Comparison of ENCODE assay signal across 8 mouse cellular contexts in genomic region chr16:21995304-21995703, GRCm38 (mm10). TPM values are rescaled to one million over a fixed set of nuclear protein-coding genes. Genes with fewer than 3 reads are reported as not detected.
DNase-seq lines count a peak whose midpoint lies in the region; ATAC-seq and TF ChIP-seq lines count a peak whose summit lies in the region.

Gene Liph (minus strand): TSS chr16:21995663.

- H3K9me3 ChIP-seq in embryonic facial prominence, embryonic 11.5 days (replicated peaks; ENCODE audit: control insufficient read depth, low read length) = no peaks in the 10 kb centered on the region
- H3K9me3 ChIP-seq in hindbrain, embryonic 11.5 days (ENCODE audit: control insufficient read depth, low read length) = no peaks in the 10 kb centered on the region
- no peaks in the 10 kb centered on the region for H3K9me3 ChIP-seq in limb, embryonic 12.5 days
- no peaks in the 10 kb centered on the region for H3K9me3 ChIP-seq in midbrain, embryonic 10.5 days (replicated peaks)

- TF ChIP-seq CTCF in heart, adult 2 months (IDR thresholded peaks at IDR 0.05) = no peak

- H3K4me3 ChIP-seq in heart, adult 2 months = no peak within 1 kb of the TSS
- H3K4me3 ChIP-seq in embryonic facial prominence, embryonic 11.5 days (ENCODE audit: low read depth, low read length) = 0 out of 2 replicates have a peak within 1 kb of the TSS, but pooled peaks have one; percentile 3
- H3K4me3 ChIP-seq in hindbrain, embryonic 11.5 days (ENCODE audit: low read depth, low read length) = no peak within 1 kb of the TSS; the same call in 1 of the 2 replicates
- H3K4me3 ChIP-seq in limb, embryonic 12.5 days (replicated peaks) = peak within 1 kb of the TSS; percentile 21
- H3K4me3 ChIP-seq in midbrain, embryonic 10.5 days = peak within 1 kb of the TSS; percentile 30; the same call in 1 of the 2 replicates

- intact Hi-C loops in heart, adult 2 months (cut with DNase I) = no loop called here

- H3K79me2 ChIP-seq in heart, adult 2 months (replicated peaks; ENCODE audit: control insufficient read depth, insufficient read depth, low read length) = no peaks in the 10 kb centered on the region

- ATAC-seq in embryonic facial prominence, embryonic 11.5 days (replicated peaks; ENCODE audit: insufficient number of reproducible peaks, low FRiP score, low TSS enrichment, low read depth) = no peak
- ATAC-seq in hindbrain, embryonic 11.5 days (ENCODE audit: low FRiP score) = peak; percentile 43; the same call in 1 of the 2 replicates
- no peak for ATAC-seq in limb, embryonic 12.5 days (ENCODE audit: insufficient number of reproducible peaks, insufficient read depth, low FRiP score, low TSS enrichment, low read depth)
- no peak for ATAC-seq in cerebellum, adult (ENCODE audit: insufficient number of reproducible peaks, low FRiP score, low TSS enrichment)

- H3K27ac ChIP-seq in heart, adult 2 months = no peak within 1 kb of the TSS
- H3K27ac ChIP-seq in embryonic facial prominence, embryonic 11.5 days (replicated peaks; ENCODE audit: low read depth, low read length) = no peak within 1 kb of the TSS
- no peak within 1 kb of the TSS for H3K27ac ChIP-seq in hindbrain, embryonic 11.5 days (ENCODE audit: low read depth, low read length)
- H3K27ac ChIP-seq in limb, embryonic 12.5 days = no peak within 1 kb of the TSS
- peak within 1 kb of the TSS; percentile 35; the same call in 1 of the 2 replicates for H3K27ac ChIP-seq in midbrain, embryonic 10.5 days (replicated peaks)

- peak; percentile 90 for DNase-seq in heart, adult 11 months
- no peak for DNase-seq in heart, adult 2 months
- no peak for DNase-seq in embryonic facial prominence, embryonic 11.5 days (ENCODE audit: low spot score)
- DNase-seq in hindbrain, embryonic 11.5 days (ENCODE audit: low spot score) = peak; percentile 57
- DNase-seq in midbrain, embryonic 10.5 days (ENCODE audit: low spot score) = peak; percentile 25
- peak; percentile 32 for DNase-seq in thymus, postnatal 14 days

- no peaks in the 10 kb centered on the region for H3K27me3 ChIP-seq in heart, adult 2 months (ENCODE audit: control insufficient read depth, insufficient read depth, low read length)
- no peaks in the 10 kb centered on the region for H3K27me3 ChIP-seq in embryonic facial prominence, embryonic 11.5 days (ENCODE audit: control insufficient read depth, insufficient read depth, low read length)
- H3K27me3 ChIP-seq in hindbrain, embryonic 11.5 days (ENCODE audit: control insufficient read depth, insufficient read depth, low read length) = no peaks in the 10 kb centered on the region
- peaks cover 7% of the 10 kb centered on the region for H3K27me3 ChIP-seq in limb, embryonic 12.5 days
- 0 out of 2 replicates have a peak, but pooled peaks cover 18% of the 10 kb centered on the region for H3K27me3 ChIP-seq in midbrain, embryonic 10.5 days (ENCODE audit: low read depth, poor library complexity, severe bottlenecking)

- H3K4me2 ChIP-seq in embryonic facial prominence, embryonic 11.5 days (ENCODE audit: low read depth, low read length) = peak within 1 kb of the TSS; percentile 25
- H3K4me2 ChIP-seq in hindbrain, embryonic 11.5 days (replicated peaks; ENCODE audit: low read depth, low read length) = peak within 1 kb of the TSS; percentile 32
- H3K4me2 ChIP-seq in limb, embryonic 12.5 days = peak within 1 kb of the TSS; percentile 53

- TF ChIP-seq EP300 in heart, adult 2 months (IDR thresholded peaks at IDR 0.05; ENCODE audit: insufficient read depth, low read depth, low read length) = no peak

- H3K9ac ChIP-seq in heart, adult 2 months (ENCODE audit: low read depth, low read length) = no peak within 1 kb of the TSS
- H3K9ac ChIP-seq in embryonic facial prominence, embryonic 11.5 days (replicated peaks; ENCODE audit: low read length) = no peak within 1 kb of the TSS
- peak within 1 kb of the TSS; percentile 24; the same call in 1 of the 2 replicates for H3K9ac ChIP-seq in hindbrain, embryonic 11.5 days (ENCODE audit: low read depth, low read length)
- H3K9ac ChIP-seq in limb, embryonic 12.5 days (replicated peaks) = no peak within 1 kb of the TSS

- H3K36me3 ChIP-seq in heart, adult 2 months (ENCODE audit: control insufficient read depth, insufficient read depth, low read length) = no peaks in the 10 kb centered on the region
- H3K36me3 ChIP-seq in embryonic facial prominence, embryonic 11.5 days (replicated peaks; ENCODE audit: control insufficient read depth, insufficient read depth, low read depth, low read length) = no peaks in the 10 kb centered on the region
- H3K36me3 ChIP-seq in hindbrain, embryonic 11.5 days (ENCODE audit: control insufficient read depth, insufficient read depth, low read length) = no peaks in the 10 kb centered on the region
- no peaks in the 10 kb centered on the region for H3K36me3 ChIP-seq in limb, embryonic 12.5 days
- H3K36me3 ChIP-seq in midbrain, embryonic 10.5 days = no peaks in the 10 kb centered on the region

- 12% methylated on average over 16 of the region's 16 CpGs for WGBS in heart, adult 2 months
- WGBS in embryonic facial prominence, embryonic 11.5 days = 11% methylated on average over 16 of the region's 16 CpGs
- 11% methylated on average over 16 of the region's 16 CpGs for WGBS in hindbrain, embryonic 11.5 days
- WGBS in limb, embryonic 12.5 days = 11% methylated on average over 16 of the region's 16 CpGs
- WGBS in midbrain, embryonic 10.5 days = 17% methylated on average over 16 of the region's 16 CpGs

- H3K4me1 ChIP-seq in heart, adult 2 months (ENCODE audit: control insufficient read depth, insufficient read depth, low read length) = no peaks in the 10 kb centered on the region
- H3K4me1 ChIP-seq in embryonic facial prominence, embryonic 11.5 days (ENCODE audit: control insufficient read depth, insufficient read depth, low read length) = no peaks in the 10 kb centered on the region
- no peaks in the 10 kb centered on the region for H3K4me1 ChIP-seq in hindbrain, embryonic 11.5 days (replicated peaks; ENCODE audit: control insufficient read depth, insufficient read depth, low read length)
- H3K4me1 ChIP-seq in limb, embryonic 12.5 days (replicated peaks) = peaks cover 4% of the 10 kb centered on the region
- H3K4me1 ChIP-seq in midbrain, embryonic 10.5 days = peaks cover 6% of the 10 kb centered on the region

- no peak for TF ChIP-seq POLR2A in heart, adult 2 months (IDR thresholded peaks at IDR 0.05; ENCODE audit: insufficient read depth, low read depth, low read length)

RNA-seq across cellular contexts. Expression of gene Liph, which starts in this region (rescaled TPM):
- not detected for total RNA-seq in heart, adult 2 months (2021)
- 0.09 and 0.20 TPM in 2 replicates for polyA plus RNA-seq in heart, adult 2 months (2012; rRNA removed)
- not detected in 2 replicates for polyA plus RNA-seq in embryonic facial prominence, embryonic 11.5 days (2014; fragmentation: Nextera tagmentation; extraction: Ambion mirVana)
- polyA plus RNA-seq in hindbrain, embryonic 11.5 days (2014; fragmentation: Nextera tagmentation; extraction: Ambion mirVana) = 0.18 and 0.51 TPM in 2 replicates
- polyA plus RNA-seq in limb, embryonic 12.5 days (2016; fragmentation: Nextera tagmentation; extraction: Ambion mirVana) = 0.34 and 0.52 TPM in 2 replicates
- 0.15 and 0.50 TPM in 2 replicates for polyA plus RNA-seq in midbrain, embryonic 10.5 days (2016; fragmentation: Nextera tagmentation; extraction: Ambion mirVana)

Comparison
In these comparisons a context has a peak if more than half of its experiments do, and no peak if none do; other contexts are left out.
1. DNase-seq: peak in heart, adult 11 months (single experiment) and thymus, postnatal 14 days (single experiment); none in heart, adult 2 months (0 of 2) and embryonic facial prominence, embryonic 11.5 days (single experiment).
2. Peak in DNase-seq, ATAC-seq, H3K9ac ChIP-seq and H3K4me2 ChIP-seq in hindbrain, embryonic 11.5 days; RNA of the gene not detected or under 1 TPM.
3. Peak in DNase-seq, H3K4me3 ChIP-seq and H3K27ac ChIP-seq in midbrain, embryonic 10.5 days; RNA of the gene not detected or under 1 TPM.
4. H3K4me3 ChIP-seq: peak in embryonic facial prominence, embryonic 11.5 days (single experiment) and limb, embryonic 12.5 days (single experiment); none in heart, adult 2 months (single experiment) and hindbrain, embryonic 11.5 days (single experiment).
5. Peak in every context shown above with its lines, with median percentiles within 50 percentile points of each other: H3K4me2 ChIP-seq.